Mouse (Mus musculus) CD4-positive, CD25-positive, alpha-beta regulatory T cell (primary cell): Measurements from ENCODE around the gene Cand2. TPM values are rescaled to one million over a fixed set of nuclear protein-coding genes. Genes with fewer than 3 reads are reported as not detected.

Experiments used
- polyA plus RNA-seq: library from polyadenylated mRNA; unstranded; fragments of 100-300 nt; shearing (Covaris generic); gene quantifications from one replicate; pipeline ENCODE4 v1.2.1, GENCODE M21; 2017

Cand2 gene
- 9.3 TPM for polyA plus RNA-seq

GRCm38 (mm10) chr6:115774501-115774921, at the start of gene Cand2:
TSS of gene Cand2 (plus strand) at chr6:115774538.

GRCm38 (mm10) chr6:115761995-115762756, 12.2 kb upstream of the Cand2 start, which contains the start of gene Tmem40:
TSS of gene Tmem40 (minus strand) at chr6:115762410.

GRCm38 (mm10) chr6:115808488-115809231, 34.3 kb downstream of the Cand2 start, which contains the start of gene Rpl32:
TSS of gene Rpl32 (minus strand) at chr6:115808747.

GRCm38 (mm10) chr6:115838161-115838597, 63.8 kb downstream of the Cand2 start, which contains the start of gene Efcab12:
TSS of gene Efcab12 (minus strand) at chr6:115838412.

GRCm38 (mm10) chr6:115853091-115853813, 78.9 kb downstream of the Cand2 start, which contains the start of the genes Mbd4 and Ift122:
TSS of gene Mbd4 (minus strand) at chr6:115853371.
TSS of gene Ift122 (plus strand) at chr6:115853470.

Other genes starting within 250 kb of the Cand2 start
- 15.0 TPM for gene Tsen2, start 229.9 kb upstream of the Cand2 start, polyA plus RNA-seq
- 0.30 TPM for gene Mkrn2os, start 182.0 kb upstream of the Cand2 start, polyA plus RNA-seq
- 37.5 TPM for gene Mkrn2, start 172.6 kb upstream of the Cand2 start, polyA plus RNA-seq
- gene Raf1, start 97.9 kb upstream of the Cand2 start, polyA plus RNA-seq = 124 TPM
- gene Tmem40, start 12.1 kb upstream of the Cand2 start, polyA plus RNA-seq = not detected
- gene Rpl32, start 34.2 kb downstream of the Cand2 start, polyA plus RNA-seq = 3,148 TPM
- gene Efcab12, start 63.9 kb downstream of the Cand2 start, polyA plus RNA-seq = 0.56 TPM
- gene Mbd4, start 78.8 kb downstream of the Cand2 start, polyA plus RNA-seq = 10.8 TPM
- 2.4 TPM for gene Ift122, start 78.9 kb downstream of the Cand2 start, polyA plus RNA-seq
- gene Rho, start 157.2 kb downstream of the Cand2 start, polyA plus RNA-seq = not detected
- not detected for gene H1foo, start 170.4 kb downstream of the Cand2 start, polyA plus RNA-seq
- 5.6 TPM for gene Plxnd1, start 220.5 kb downstream of the Cand2 start, polyA plus RNA-seq